Mouse (Mus musculus): ENCODE results near the gene Slc47a1. TPM values are rescaled to one million over a fixed set of nuclear protein-coding genes. Genes with fewer than 3 reads are reported as not detected.

Slc47a1 gene
- polyA plus RNA-seq, 1 experiment from 2014 or later, result not detected

DNA sequence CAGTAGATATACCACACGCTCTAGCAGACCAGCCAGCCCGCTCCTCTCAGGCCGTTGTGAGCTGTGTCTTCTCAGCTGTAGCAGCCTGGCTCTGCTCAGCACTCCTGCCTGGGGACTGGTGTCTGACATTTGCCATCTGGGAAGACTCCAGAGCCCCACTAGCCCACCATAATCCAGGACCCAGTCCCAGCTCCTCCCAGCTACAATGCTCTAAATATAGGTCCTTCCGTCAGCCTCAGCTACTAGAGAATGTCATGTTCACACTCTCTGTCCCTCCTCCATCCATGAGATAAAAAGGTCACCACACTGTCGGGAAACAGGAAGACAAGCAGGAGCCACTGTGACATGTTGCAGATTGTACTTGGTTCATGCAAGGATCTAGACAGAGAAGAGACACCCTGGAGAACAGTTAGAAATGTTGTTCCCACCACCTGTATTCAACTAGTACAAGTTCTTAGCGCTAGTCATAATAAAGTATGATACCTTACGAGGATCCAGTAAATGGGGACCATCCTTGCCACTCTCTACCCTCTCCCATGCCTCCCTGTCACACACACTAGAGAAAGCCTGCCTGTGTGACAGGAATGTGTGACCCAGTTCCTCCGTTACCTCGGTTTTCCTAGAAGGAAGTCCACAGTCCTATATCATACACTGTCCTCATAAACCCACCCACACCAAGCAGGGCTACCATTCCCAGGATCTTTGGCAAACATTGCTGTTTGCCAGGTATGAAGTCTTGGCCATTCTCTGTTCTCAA lies 11.4 kb downstream of the Slc47a1 start:
- H3K27me3 ChIP-seq, result 0 out of 2 replicates have a peak, but pooled peaks cover 3% of the 10 kb centered on the region
- no peaks in the 10 kb centered on the region for H3K4me1 ChIP-seq
- no peak overlapping the region for H3K4me2 ChIP-seq
- no peak for ATAC-seq
- H3K4me3 ChIP-seq, result no peak overlapping the region
- no peak overlapping the region for H3K9ac ChIP-seq
- no peaks in the 10 kb centered on the region for H3K9me3 ChIP-seq (replicated peaks)
- 85% methylated on average over 9 of the region's 9 CpGs for WGBS
- H3K36me3 ChIP-seq (ENCODE audit: poor library complexity, severe bottlenecking), result no peaks in the 10 kb centered on the region
- no peak overlapping the region for H3K27ac ChIP-seq

GRCm38 (mm10) chr11:61365938-61366337 lies 12.2 kb downstream of the Slc47a1 start:
- H3K4me3 ChIP-seq, result no peak overlapping the region
- H3K9me3 ChIP-seq (replicated peaks), result no peaks in the 10 kb centered on the region
- no peak for ATAC-seq
- no peak overlapping the region for H3K4me2 ChIP-seq
- H3K36me3 ChIP-seq (ENCODE audit: poor library complexity, severe bottlenecking), result no peaks in the 10 kb centered on the region
- H3K27me3 ChIP-seq, result 0 out of 2 replicates have a peak, but pooled peaks cover 3% of the 10 kb centered on the region
- 86% methylated on average over 3 of the region's 3 CpGs for WGBS
- no peak overlapping the region for H3K9ac ChIP-seq
- H3K4me1 ChIP-seq, result no peaks in the 10 kb centered on the region
- no peak overlapping the region for H3K27ac ChIP-seq

- no peak overlapping the region for H3K4me2 ChIP-seq
- no peaks in the 10 kb centered on the region for H3K9me3 ChIP-seq (replicated peaks)
- no peak overlapping the region for H3K9ac ChIP-seq
- no peak overlapping the region for H3K27ac ChIP-seq
- no peak for ATAC-seq
- H3K27me3 ChIP-seq, result no peaks in the 10 kb centered on the region
- no peak overlapping the region for H3K4me3 ChIP-seq
- WGBS, result 86% methylated on average over 6 of the region's 6 CpGs
- no peaks in the 10 kb centered on the region for H3K36me3 ChIP-seq (ENCODE audit: poor library complexity, severe bottlenecking)
- H3K4me1 ChIP-seq, result no peaks in the 10 kb centered on the region
Measured at GRCm38 (mm10) chr11:61364096-61364495, 14.0 kb downstream of the Slc47a1 start.

DNA sequence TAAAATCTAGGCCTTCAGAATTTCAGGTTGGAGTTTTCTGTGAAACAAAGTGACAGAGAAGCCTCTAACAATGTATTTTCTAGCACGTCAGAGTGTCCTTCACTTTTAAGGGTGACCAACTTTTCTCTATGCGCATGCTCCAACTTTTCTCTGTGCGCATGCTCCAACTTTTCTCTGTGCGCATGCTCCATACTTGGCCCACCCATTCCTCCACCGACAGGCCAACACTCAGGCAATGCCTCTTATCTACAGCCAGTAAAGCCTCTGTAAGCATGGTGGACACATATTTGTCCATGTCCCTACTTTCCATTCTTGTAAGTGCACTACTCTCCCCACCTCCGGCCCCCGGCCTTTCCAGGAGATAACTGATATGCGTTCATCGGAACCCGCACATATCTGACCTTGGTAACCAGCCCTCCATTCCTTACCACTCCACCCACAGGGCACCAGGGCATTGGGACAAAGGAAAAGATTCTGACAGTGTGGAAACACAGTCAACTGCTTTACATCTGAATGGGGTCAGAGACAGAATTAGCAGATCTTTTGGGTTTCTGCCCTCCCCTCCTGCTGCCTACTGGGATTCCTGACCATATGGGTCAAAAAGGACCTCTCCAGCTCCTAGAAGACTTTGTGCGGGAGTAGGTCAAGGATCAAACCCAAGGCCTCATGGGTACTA lies 16.5 kb downstream of the Slc47a1 start:
- H3K9ac ChIP-seq, result no peak overlapping the region
- H3K4me3 ChIP-seq, result no peak overlapping the region
- H3K27me3 ChIP-seq, result no peaks in the 10 kb centered on the region
- no peak overlapping the region for H3K27ac ChIP-seq
- H3K4me1 ChIP-seq, result no peaks in the 10 kb centered on the region
- no peak overlapping the region for H3K4me2 ChIP-seq
- ATAC-seq, result no peak
- H3K9me3 ChIP-seq (replicated peaks), result no peaks in the 10 kb centered on the region
- H3K36me3 ChIP-seq (ENCODE audit: poor library complexity, severe bottlenecking), result no peaks in the 10 kb centered on the region
- WGBS, result 90% methylated on average over 11 of the region's 11 CpGs

GRCm38 (mm10) chr11:61356600-61356999 lies 21.5 kb downstream of the Slc47a1 start:
- ATAC-seq, result no peak
- Histone ChIP-seq H3K36me3 (ENCODE audit: poor library complexity, severe bottlenecking) (no peaks in the 10 kb centered on the region), H3K9ac (no peak overlapping the region), H3K27ac (no peak overlapping the region), H3K4me1 (no peaks in the 10 kb centered on the region), H3K27me3 (no peaks in the 10 kb centered on the region), H3K4me3 (no peak overlapping the region), H3K4me2 (no peak overlapping the region), H3K9me3 (replicated peaks) (no peaks in the 10 kb centered on the region)
- 88% methylated on average over 9 of the region's 9 CpGs for WGBS

GRCm38 (mm10) chr11:61356111-61356510 lies 22.0 kb downstream of the Slc47a1 start:
- H3K4me2 ChIP-seq, result no peak overlapping the region
- no peaks in the 10 kb centered on the region for H3K4me1 ChIP-seq
- no peaks in the 10 kb centered on the region for H3K9me3 ChIP-seq (replicated peaks)
- WGBS, result 82% methylated on average over 6 of the region's 6 CpGs
- no peak overlapping the region for H3K9ac ChIP-seq
- no peak overlapping the region for H3K4me3 ChIP-seq
- no peak overlapping the region for H3K27ac ChIP-seq
- H3K36me3 ChIP-seq (ENCODE audit: poor library complexity, severe bottlenecking), result no peaks in the 10 kb centered on the region
- no peaks in the 10 kb centered on the region for H3K27me3 ChIP-seq
- ATAC-seq, result no peak

- Histone ChIP-seq H3K27ac (no peak overlapping the region), H3K9me3 (replicated peaks) (no peaks in the 10 kb centered on the region), H3K4me1 (no peaks in the 10 kb centered on the region), H3K9ac (no peak overlapping the region), H3K36me3 (ENCODE audit: poor library complexity, severe bottlenecking) (no peaks in the 10 kb centered on the region), H3K4me2 (no peak overlapping the region), H3K4me3 (no peak overlapping the region), H3K27me3 (no peaks in the 10 kb centered on the region)
- ATAC-seq, result no peak
- 82% methylated on average over 5 of the region's 5 CpGs for whole genome bisulfite sequencing
Measured at GRCm38 (mm10) chr11:61355351-61355750, 22.8 kb downstream of the Slc47a1 start.

DNA sequence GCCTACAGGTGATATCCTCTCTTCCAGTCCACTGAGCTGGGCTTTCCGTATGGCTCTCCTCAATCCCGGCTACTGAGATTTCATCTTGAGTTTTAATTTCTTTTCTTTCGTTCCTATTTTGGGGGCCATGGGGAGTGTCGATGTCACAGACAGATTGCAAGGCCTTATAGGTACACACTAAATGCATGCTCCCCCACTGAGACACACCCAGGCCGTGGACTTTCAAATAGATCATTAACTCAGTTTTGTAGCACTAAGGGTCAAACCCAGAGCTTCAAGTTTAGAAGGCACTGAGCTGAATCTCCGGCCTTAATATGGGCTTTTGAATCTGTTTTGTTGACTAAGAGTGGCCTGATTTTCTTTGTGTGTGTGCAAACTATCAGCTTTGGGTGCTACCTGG lies 23.8 kb downstream of the Slc47a1 start:
- no peak for ATAC-seq
- no peak overlapping the region for H3K27ac ChIP-seq
- WGBS, result 84% methylated on average over 6 of the region's 6 CpGs
- H3K9ac ChIP-seq, result no peak overlapping the region
- no peaks in the 10 kb centered on the region for H3K9me3 ChIP-seq (replicated peaks)
- no peak overlapping the region for H3K4me2 ChIP-seq
- no peak overlapping the region for H3K4me3 ChIP-seq
- H3K4me1 ChIP-seq, result no peaks in the 10 kb centered on the region
- H3K27me3 ChIP-seq, result no peaks in the 10 kb centered on the region
- H3K36me3 ChIP-seq (ENCODE audit: poor library complexity, severe bottlenecking), result no peaks in the 10 kb centered on the region

DNA sequence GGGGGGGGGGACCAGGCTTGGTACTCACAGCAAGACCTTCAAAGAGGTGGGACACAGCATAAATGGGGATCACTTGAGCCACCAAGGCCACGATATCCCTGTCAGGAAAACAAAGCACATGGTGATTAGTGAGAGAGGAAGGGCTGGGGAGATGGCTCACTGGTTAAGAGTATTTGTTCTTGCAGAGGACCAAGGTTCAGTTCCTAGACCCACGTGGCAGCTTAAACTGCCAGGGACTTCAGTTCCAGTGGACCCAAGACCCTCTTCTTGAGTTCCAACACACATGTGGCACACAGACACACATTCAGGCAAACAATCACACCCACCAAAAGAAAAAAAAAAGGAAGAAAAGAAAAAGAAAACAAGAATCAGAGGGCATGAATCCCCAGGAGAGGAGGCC lies 25.1 kb downstream of the Slc47a1 start:
- Histone ChIP-seq H3K9ac (no peak overlapping the region), H3K27ac (no peak overlapping the region), H3K4me1 (no peaks in the 10 kb centered on the region), H3K4me2 (no peak overlapping the region), H3K27me3 (no peaks in the 10 kb centered on the region), H3K9me3 (replicated peaks) (no peaks in the 10 kb centered on the region), H3K36me3 (ENCODE audit: poor library complexity, severe bottlenecking) (no peaks in the 10 kb centered on the region), H3K4me3 (no peak overlapping the region)
- 72% methylated on average over 2 of the region's 2 CpGs for WGBS
- ATAC-seq, result no peak

DNA sequence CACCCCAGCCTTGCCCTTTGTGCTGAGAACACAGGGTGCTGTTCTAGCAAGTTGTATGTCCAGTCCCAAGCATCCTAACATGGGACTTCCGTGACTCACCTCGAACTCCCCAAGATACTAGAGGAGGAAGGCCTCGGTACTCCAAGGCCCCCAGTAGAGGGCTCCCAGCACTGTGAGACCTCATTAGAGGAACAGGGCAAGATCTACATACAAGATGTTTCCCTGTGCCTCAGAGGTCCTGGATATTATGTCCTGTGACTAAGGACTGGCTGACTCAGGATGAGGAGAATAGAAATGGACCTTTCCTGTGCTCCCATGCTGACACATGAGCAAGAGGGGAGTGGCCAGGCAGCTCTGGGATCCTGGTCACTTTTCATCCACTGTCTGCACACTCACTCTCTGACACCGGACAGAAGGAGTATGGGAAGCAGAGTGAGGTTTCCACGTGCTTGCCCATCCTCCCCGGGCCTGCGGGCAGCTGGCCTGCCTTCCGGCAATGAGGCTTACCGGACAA lies 25.9 kb downstream of the Slc47a1 start:
- Histone ChIP-seq H3K27me3 (no peaks in the 10 kb centered on the region), H3K27ac (no peak overlapping the region), H3K4me2 (no peak overlapping the region), H3K9me3 (replicated peaks) (no peaks in the 10 kb centered on the region), H3K9ac (peak overlapping the region; percentile 18; the same call in 1 of the 2 replicates), H3K36me3 (ENCODE audit: poor library complexity, severe bottlenecking) (no peaks in the 10 kb centered on the region), H3K4me1 (no peaks in the 10 kb centered on the region), H3K4me3 (no peak overlapping the region)
- no peak for ATAC-seq
- 49% methylated on average over 9 of the region's 9 CpGs for WGBS

GRCm38 (mm10) chr11:61349337-61349736 lies 28.8 kb downstream of the Slc47a1 start:
- no peak overlapping the region for H3K4me2 ChIP-seq
- no peak for ATAC-seq
- H3K9me3 ChIP-seq (replicated peaks), result no peaks in the 10 kb centered on the region
- no peak overlapping the region for H3K4me3 ChIP-seq
- 8% methylated on average over 8 of the region's 8 CpGs for WGBS
- H3K36me3 ChIP-seq (ENCODE audit: poor library complexity, severe bottlenecking), result no peaks in the 10 kb centered on the region
- H3K27ac ChIP-seq, result no peak overlapping the region
- no peak overlapping the region for H3K9ac ChIP-seq
- peaks cover 7% of the 10 kb centered on the region; the same call in 1 of the 2 replicates for H3K27me3 ChIP-seq
- no peaks in the 10 kb centered on the region for H3K4me1 ChIP-seq

- no peak for ATAC-seq
- peaks cover 39% of the 10 kb centered on the region for H3K27me3 ChIP-seq
- H3K9me3 ChIP-seq (replicated peaks), result no peaks in the 10 kb centered on the region
- H3K9ac ChIP-seq, result no peak overlapping the region
- H3K4me3 ChIP-seq, result no peak overlapping the region
- 53% methylated on average over 8 of the region's 8 CpGs for WGBS
- H3K4me1 ChIP-seq, result peaks cover 12% of the 10 kb centered on the region
- H3K36me3 ChIP-seq (ENCODE audit: poor library complexity, severe bottlenecking), result no peaks in the 10 kb centered on the region
- H3K27ac ChIP-seq, result no peak overlapping the region
- H3K4me2 ChIP-seq, result no peak overlapping the region
Measured at GRCm38 (mm10) chr11:61346133-61346532, 32.0 kb downstream of the Slc47a1 start.

Measured in forebrain, embryonic 13.5 days (tissue).